Mouse (Mus musculus) stomach, embryonic 14.5 days (tissue): ENCODE data around the gene Ubr1. TPM values are rescaled to one million over a fixed set of nuclear protein-coding genes. Genes with fewer than 3 reads are reported as not detected.
A peak's percentile ranks its signal among the peaks of the same experiment; 100 is the strongest.

Experiments used
- ATAC-seq: fragments of 200-750 bp; cut with Nextera tagmentation; 2 replicates; pipeline ENCODE4 v1.8.0; 2017; ENCODE audit warnings: low read depth, moderate TSS enrichment; ENCODE audit not compliant: insufficient number of reproducible peaks, insufficient read depth, low FRiP score
- H3K27ac ChIP-seq: fragments of 300-500 bp; sonication (generic); 2 replicates; pipeline ENCODE4 v1.5.1; 2014; ENCODE audit warnings: mild to moderate bottlenecking, low read length, moderate library complexity, mixed read lengths
- H3K27me3 ChIP-seq: fragments of 300-500 bp; sonication (generic); 2 replicates; pipeline ENCODE4 v1.6.1; 2014; ENCODE audit warnings: low read length, control low read depth, mixed read lengths; ENCODE audit not compliant: control insufficient read depth, insufficient read depth
- H3K36me3 ChIP-seq: fragments of 300-500 bp; sonication (generic); 2 replicates; pipeline ENCODE4 v1.6.1; 2014; ENCODE audit warnings: mild to moderate bottlenecking, control low read depth, low read length, moderate library complexity, mixed read lengths; ENCODE audit not compliant: control insufficient read depth, insufficient read depth
- H3K4me1 ChIP-seq: fragments of 300-500 bp; sonication (generic); 2 replicates; pipeline ENCODE4 v1.6.1; 2014; ENCODE audit warnings: low read length, control low read depth, mixed read lengths; ENCODE audit not compliant: control insufficient read depth, insufficient read depth
- H3K4me2 ChIP-seq: fragments of 300-500 bp; sonication (generic); replicated peaks from 2 replicates; pipeline ENCODE4 v1.6.1; 2014; ENCODE audit warnings: low read depth, low read length, control low read depth
- H3K4me3 ChIP-seq: fragments of 300-500 bp; sonication (generic); 2 replicates; pipeline ENCODE4 v1.5.1; 2014; ENCODE audit warnings: low read depth, low read length, control low read depth
- H3K9ac ChIP-seq: fragments of 300-500 bp; sonication (generic); replicated peaks from 2 replicates; pipeline ENCODE4 v1.6.1; 2014; ENCODE audit warnings: low read depth, mild to moderate bottlenecking, control low read depth, low read length, moderate library complexity, mixed read lengths
- H3K9me3 ChIP-seq: fragments of 300-500 bp; sonication (generic); 2 replicates; pipeline ENCODE4 v1.6.1; 2016; ENCODE audit warnings: low read depth, low read length, control low read depth; ENCODE audit not compliant: control insufficient read depth
- WGBS: fragments of 180-500 bp; shearing (Covaris S2); extraction: QIAGEN DNeasy Blood & Tissue Kit; methylation state at CpG from one replicate; pipeline ENCODE4 v1.1.7; 2014; 5-methylcytosine and 5-hydroxymethylcytosine counted together
- polyA plus RNA-seq: library from polyadenylated mRNA; unstranded; fragments of >200 nt; fragmentation: Nextera tagmentation; extraction: Ambion mirVana; gene quantifications from 2 replicates; pipeline ENCODE4 v1.2.1, GENCODE M21; 2014

Gene Ubr1
- polyA plus RNA-seq, 1 experiment from 2014 or later, result 30.7 TPM

DNA sequence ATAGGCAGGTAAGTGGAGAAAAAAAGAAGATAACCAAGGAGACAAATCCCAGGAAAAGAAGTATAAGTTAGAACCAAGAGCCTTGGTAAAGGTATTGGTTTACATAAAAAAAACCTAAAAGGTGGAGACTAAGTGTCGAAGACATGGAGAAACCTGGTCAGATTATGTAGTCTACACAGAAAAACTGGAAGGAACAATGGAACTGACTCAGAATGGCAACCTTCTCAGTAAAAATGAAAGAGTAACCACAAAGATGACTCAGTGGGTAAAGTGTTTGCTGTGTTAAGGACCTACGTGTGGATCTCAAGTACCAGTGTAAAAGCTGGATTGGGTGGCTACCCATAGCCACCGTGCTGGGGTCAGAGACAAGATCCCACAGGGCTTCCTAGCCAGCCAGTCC is 37.5 kb downstream of the Ubr1 start:
- Histone ChIP-seq H3K4me2 (no peak overlapping the region), H3K4me3 (no peak overlapping the region), H3K9ac (no peak overlapping the region), H3K36me3 (peaks cover 43% of the 10 kb centered on the region), H3K27me3 (no peaks in the 10 kb centered on the region), H3K27ac (no peak overlapping the region), H3K9me3 (no peaks in the 10 kb centered on the region), H3K4me1 (no peaks in the 10 kb centered on the region)
- 95% methylated on average over 3 of the region's 3 CpGs for WGBS
- no peak for ATAC-seq

DNA sequence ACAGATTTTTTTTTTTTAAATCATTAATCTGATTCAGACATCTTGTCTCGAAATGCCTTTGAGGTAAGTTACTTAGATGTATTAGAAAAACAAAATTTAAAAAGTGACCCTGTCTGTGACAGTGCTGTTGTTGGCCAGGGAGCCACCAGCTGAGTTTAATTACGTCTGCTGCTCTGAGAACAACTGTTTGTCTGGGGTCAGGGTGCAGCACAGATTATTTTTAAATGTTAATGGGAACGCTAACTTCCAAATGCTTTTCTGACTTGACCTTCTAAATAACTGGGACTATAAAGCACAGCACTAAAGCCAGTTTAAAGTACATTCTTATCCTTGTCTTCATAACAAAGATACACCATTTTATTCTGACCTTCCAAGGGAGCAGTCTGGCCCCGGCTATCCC is 61.0 kb downstream of the Ubr1 start:
- H3K4me2 ChIP-seq, result no peak overlapping the region
- WGBS, result 57% methylated on average over 4 of the region's 4 CpGs
- H3K4me1 ChIP-seq, result no peaks in the 10 kb centered on the region
- no peak overlapping the region for H3K9ac ChIP-seq
- ATAC-seq, result no peak
- no peak overlapping the region for H3K4me3 ChIP-seq
- no peaks in the 10 kb centered on the region for H3K27me3 ChIP-seq
- no peak overlapping the region for H3K27ac ChIP-seq
- peaks cover 33% of the 10 kb centered on the region for H3K36me3 ChIP-seq
- H3K9me3 ChIP-seq, result no peaks in the 10 kb centered on the region

DNA sequence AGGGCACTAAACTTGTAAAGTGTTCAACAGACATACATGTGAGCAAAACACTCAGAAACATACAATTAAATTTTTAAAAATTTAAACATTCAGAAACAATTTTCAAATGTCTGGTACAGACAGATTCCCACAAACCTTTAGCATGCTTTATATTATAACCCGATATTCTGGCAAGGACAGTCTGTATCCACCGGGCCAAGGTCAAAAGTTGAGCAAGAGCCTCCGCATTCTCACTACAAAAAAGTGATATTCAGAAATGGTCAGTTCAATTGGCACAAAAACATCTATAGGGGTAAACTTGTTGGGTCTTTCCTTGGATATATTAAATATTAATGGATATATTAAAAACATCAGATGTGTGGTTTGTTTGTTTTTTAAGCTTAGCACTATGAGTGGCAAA is 74.2 kb downstream of the Ubr1 start:
- H3K9me3 ChIP-seq, result no peaks in the 10 kb centered on the region
- H3K27ac ChIP-seq, result no peak overlapping the region
- H3K4me3 ChIP-seq, result no peak overlapping the region
- ATAC-seq, result no peak
- H3K27me3 ChIP-seq, result no peaks in the 10 kb centered on the region
- no peaks in the 10 kb centered on the region for H3K4me1 ChIP-seq
- H3K9ac ChIP-seq, result no peak overlapping the region
- WGBS, result 95% methylated on average over 3 of the region's 3 CpGs
- peaks cover 51% of the 10 kb centered on the region for H3K36me3 ChIP-seq
- no peak overlapping the region for H3K4me2 ChIP-seq

DNA sequence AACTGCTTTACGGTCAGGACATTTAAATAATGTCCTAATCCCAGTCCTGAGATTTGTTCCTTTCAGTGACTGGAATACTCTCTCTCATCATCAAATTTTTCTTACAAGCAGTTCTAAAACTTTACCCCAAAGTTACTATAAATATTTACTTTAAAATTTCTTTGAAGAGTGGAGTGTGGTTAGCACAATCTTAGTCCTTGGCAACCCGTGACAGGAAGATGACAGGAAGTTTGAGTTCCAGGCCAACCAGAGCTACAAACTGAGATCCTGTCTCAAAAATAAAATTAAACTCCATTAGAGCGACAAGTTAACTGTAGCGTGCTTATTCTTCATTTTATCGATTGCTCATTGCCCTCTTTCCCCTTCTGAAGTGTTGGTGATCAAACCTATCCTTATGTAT is 82.9 kb downstream of the Ubr1 start:
- 73% methylated on average over 5 of the region's 5 CpGs for WGBS

DNA sequence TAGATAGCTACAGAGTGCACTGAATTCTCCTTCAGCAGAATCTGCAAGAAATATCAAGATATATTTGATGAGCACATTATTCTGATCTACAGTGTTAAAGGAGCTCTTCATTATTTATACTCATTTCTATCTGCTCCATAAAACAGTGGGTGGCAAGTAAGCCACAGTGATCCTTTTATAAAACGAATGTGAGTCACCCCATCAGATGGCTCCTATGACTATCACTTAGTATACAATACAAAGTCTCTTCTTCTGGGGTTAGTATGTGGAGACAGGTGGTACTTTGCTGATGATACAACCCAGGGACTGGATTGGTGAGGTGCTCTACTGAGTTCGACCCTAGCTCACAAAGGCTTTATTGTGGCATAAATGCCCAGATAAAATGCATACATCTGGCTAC is 97.3 kb downstream of the Ubr1 start:
- WGBS, result 82% methylated on average over 2 of the region's 2 CpGs
- Histone ChIP-seq H3K4me1 (no peaks in the 10 kb centered on the region), H3K27me3 (no peaks in the 10 kb centered on the region), H3K9me3 (no peaks in the 10 kb centered on the region), H3K4me2 (no peak overlapping the region), H3K9ac (no peak overlapping the region), H3K36me3 (peaks cover 30% of the 10 kb centered on the region; the same call in 1 of the 2 replicates), H3K27ac (no peak overlapping the region), H3K4me3 (no peak overlapping the region)
- ATAC-seq, result no peak

More for the DNA sequence above, 82.9 kb downstream of the Ubr1 start:
- no peaks in the 10 kb centered on the region for H3K9me3 ChIP-seq
- H3K9ac ChIP-seq, result no peak overlapping the region
- H3K36me3 ChIP-seq, result peaks cover 23% of the 10 kb centered on the region
- H3K27me3 ChIP-seq, result no peaks in the 10 kb centered on the region
- no peak for ATAC-seq
- no peak overlapping the region for H3K4me3 ChIP-seq
- H3K4me2 ChIP-seq, result no peak overlapping the region
- H3K4me1 ChIP-seq, result no peaks in the 10 kb centered on the region
- no peak overlapping the region for H3K27ac ChIP-seq

DNA sequence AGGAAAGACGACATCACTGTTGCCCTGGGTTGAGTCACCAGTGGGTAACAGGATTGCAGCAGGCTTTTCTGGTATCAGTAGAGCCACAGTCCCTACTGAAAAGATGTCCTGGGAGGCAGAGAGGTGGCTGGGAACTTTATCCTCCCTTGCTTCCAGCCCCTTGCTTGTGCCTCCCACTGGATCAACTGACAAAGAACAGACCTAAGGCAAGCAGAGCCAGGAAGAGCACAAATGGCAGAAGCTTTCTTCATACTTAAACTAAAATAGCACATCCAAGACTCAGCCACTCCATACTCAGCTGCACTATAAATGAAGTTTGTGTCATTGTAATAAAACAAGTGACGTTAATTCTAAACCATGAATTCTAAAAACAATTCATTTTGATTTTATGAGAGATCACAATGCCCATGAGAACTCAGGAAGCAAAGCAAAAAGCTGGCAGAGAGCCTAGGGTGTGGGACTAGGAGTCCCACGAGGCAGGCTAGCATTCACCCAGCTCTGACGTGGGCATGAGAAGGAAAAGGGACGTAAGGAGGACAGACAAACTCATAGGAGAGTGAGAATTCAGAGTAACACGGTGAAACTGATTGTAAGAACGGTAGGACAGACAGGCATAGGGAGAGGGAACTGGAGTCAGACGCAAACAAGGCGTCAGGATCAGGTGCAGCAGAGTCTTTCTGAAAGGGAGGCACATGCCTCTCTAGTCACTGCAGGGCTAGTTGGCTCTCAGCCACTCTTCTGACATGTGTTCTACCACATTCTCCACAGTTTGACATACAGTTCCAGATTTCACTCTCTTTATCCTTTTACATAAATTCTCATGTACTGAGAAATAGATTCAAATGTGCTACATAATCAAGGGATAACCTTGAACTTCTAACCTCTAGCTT is 98.8 kb downstream of the Ubr1 start:
- H3K36me3 ChIP-seq, result peaks cover 35% of the 10 kb centered on the region; the same call in 1 of the 2 replicates
- no peak overlapping the region for H3K4me2 ChIP-seq
- H3K4me1 ChIP-seq, result no peaks in the 10 kb centered on the region
- ATAC-seq, result no peak
- H3K4me3 ChIP-seq, result no peak overlapping the region
- H3K27me3 ChIP-seq, result no peaks in the 10 kb centered on the region
- peak overlapping the region; percentile 17; the same call in 1 of the 2 replicates for H3K27ac ChIP-seq
- WGBS, result 78% methylated on average over 9 of the region's 9 CpGs
- no peak overlapping the region for H3K9ac ChIP-seq
- no peaks in the 10 kb centered on the region for H3K9me3 ChIP-seq

DNA sequence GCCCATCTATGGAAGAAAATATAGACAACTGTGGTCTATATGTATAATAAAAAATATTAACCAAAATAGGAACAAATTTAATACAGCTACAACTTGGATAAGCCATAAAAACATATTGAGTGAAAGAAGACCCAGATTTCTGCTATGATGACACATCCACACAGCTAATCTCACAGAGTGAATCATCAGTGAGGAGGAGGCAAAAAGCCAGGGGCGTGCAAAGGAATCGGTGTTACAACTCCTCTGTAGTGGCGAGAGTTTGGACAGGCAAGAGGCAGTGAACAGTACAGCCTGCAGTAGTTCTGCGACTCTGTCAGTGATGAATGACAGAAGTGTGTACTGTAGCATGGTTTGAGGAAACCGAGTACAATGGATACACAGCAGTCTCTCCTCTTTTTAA is 103.2 kb downstream of the Ubr1 start:
- no peak for ATAC-seq
- peaks cover 32% of the 10 kb centered on the region for H3K36me3 ChIP-seq
- H3K27ac ChIP-seq, result no peak overlapping the region
- no peak overlapping the region for H3K9ac ChIP-seq
- no peaks in the 10 kb centered on the region for H3K4me1 ChIP-seq
- H3K27me3 ChIP-seq, result no peaks in the 10 kb centered on the region
- H3K4me3 ChIP-seq, result no peak overlapping the region
- H3K4me2 ChIP-seq, result no peak overlapping the region
- H3K9me3 ChIP-seq, result no peaks in the 10 kb centered on the region
- WGBS, result 85% methylated on average over 5 of the region's 5 CpGs

DNA sequence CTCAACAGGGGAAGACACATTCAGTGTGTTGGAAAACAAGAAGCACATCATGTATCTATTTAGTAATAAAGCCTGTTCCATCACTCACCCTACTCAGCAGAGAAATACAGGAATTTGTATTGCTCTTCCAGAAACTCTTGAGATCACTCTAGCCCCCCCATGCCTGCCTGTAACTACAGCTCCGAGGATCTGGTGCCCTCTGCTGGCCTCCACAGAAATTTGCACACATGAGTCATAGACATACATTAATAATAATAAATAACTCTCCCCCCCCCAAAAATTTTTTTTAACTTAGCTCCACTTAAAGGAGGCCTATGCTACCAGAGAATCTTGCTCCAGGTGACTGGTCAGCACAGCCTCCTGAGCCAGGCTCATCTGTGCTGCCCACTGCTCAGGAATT is 104.0 kb downstream of the Ubr1 start:
- no peak for ATAC-seq
- Histone ChIP-seq H3K27me3 (no peaks in the 10 kb centered on the region), H3K4me2 (no peak overlapping the region), H3K9ac (no peak overlapping the region), H3K4me3 (no peak overlapping the region), H3K4me1 (no peaks in the 10 kb centered on the region), H3K27ac (no peak overlapping the region), H3K9me3 (no peaks in the 10 kb centered on the region), H3K36me3 (peaks cover 39% of the 10 kb centered on the region)
- WGBS, result 8% methylated on average over 1 of the region's 1 CpGs

DNA sequence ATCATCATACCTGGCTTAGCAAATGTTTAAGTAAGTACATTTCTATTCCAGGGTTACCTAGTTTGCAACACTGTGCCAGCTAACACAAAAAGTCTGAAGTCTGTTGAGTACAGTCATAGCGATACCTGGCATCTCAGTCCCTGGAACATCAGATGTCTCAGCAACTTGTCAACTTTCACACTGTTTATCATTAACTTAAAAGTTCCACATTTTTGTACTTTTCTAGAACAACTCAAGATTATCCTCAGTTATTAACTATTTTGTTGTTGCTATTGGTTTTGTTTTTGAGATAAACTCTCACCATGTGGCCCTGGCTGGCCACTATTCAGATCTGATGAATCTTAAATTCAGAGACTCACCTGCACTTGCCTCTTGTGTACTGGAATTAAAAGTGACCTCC is 107.1 kb downstream of the Ubr1 start:
- Histone ChIP-seq H3K4me2 (no peak overlapping the region), H3K9me3 (no peaks in the 10 kb centered on the region), H3K4me3 (no peak overlapping the region), H3K36me3 (peaks cover 40% of the 10 kb centered on the region), H3K27ac (no peak overlapping the region), H3K4me1 (no peaks in the 10 kb centered on the region), H3K9ac (no peak overlapping the region), H3K27me3 (no peaks in the 10 kb centered on the region)
- ATAC-seq, result no peak
- 97% methylated on average over 1 of the region's 1 CpGs for WGBS
